Mouse (Mus musculus): ENCODE results near the gene Thumpd3. TPM values are rescaled to one million over a fixed set of nuclear protein-coding genes. Genes with fewer than 3 reads are reported as not detected.

Gene Thumpd3
- total RNA-seq, 2 experiments from 2014 or later = 29.2 to 29.7 TPM

DNA sequence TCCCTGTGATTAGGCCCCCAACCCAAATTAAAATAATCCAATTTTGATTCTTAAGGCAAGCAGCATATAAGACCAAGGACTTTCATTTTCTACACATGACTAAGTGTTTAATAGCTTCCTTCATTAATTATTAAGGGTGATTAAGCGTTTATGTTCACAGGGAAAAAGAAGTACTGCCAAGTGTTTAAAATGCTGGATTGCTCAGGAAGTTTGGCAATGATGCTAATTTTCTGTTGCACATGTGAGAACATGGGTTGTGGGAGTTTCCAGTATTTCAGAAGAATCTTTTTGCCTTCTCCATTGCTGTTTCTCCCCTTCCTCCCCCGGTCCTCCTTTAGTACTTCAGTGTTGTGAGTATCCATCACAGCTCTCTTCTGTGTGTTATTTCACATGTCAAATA lies 12.8 kb upstream of the Thumpd3 start:
- intact Hi-C loops (cut with DNase I) = no loop called here
- DNase-seq (ENCODE audit: low spot score in 2 of 2) = no peak

DNA sequence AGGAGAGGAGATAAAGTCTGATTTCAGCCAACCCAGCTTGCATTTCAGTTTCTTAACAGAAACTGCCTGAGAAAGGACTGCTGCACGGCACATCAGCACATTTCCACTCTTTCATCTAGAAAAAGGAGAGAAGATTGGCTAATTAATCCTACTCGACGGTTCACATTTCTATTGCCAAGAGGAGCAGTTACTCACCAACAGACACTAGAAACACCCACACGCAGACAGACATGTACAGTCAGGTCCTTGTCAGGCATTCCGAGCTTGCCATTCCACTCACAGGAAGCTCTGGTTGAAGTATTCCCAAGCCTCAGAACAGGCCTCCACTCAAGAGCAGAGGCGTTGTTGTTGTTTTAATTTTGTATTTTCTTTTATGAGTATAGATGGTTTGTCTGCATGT lies 11.6 kb upstream of the Thumpd3 start:
- intact Hi-C loops (cut with DNase I) = no loop called here
- DNase-seq (ENCODE audit: low spot score in 2 of 2) = no peak

DNA sequence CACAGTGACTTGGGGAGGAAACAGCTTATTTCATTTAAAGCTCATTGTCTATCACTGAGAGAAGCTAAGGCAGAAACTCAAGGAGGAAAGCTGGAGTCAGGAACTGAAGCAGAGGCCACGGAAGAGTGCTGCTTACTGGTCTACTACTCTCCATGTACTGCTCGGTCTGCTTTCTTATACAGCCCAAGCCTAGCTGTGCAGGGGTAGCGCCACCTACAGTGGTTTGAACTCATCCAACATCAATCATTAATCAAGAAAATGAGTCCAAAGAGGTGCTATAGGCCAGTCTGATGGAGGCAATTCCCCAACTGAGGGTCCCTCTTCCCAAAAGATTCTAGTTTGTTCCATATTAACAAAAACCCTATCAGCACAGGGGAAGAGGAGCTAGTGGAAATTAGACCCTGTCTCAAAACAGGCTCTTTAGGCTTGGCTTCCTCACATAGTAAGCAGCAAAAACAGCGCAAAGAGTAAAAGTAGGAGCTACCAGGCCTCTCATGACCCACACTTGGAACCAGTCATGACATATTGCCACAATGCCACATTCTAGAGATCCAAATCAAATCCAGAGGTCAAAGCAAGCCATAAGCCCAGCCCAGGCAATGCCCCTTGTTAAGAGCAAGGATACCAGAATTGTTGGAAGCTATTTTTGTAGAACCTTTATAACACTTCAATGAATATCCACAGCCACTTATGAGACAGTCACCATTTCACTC lies 9.4 kb upstream of the Thumpd3 start:
- DNase-seq (ENCODE audit: low spot score in 2 of 2) = no peak
- intact Hi-C loops (cut with DNase I) = no loop called here

DNA sequence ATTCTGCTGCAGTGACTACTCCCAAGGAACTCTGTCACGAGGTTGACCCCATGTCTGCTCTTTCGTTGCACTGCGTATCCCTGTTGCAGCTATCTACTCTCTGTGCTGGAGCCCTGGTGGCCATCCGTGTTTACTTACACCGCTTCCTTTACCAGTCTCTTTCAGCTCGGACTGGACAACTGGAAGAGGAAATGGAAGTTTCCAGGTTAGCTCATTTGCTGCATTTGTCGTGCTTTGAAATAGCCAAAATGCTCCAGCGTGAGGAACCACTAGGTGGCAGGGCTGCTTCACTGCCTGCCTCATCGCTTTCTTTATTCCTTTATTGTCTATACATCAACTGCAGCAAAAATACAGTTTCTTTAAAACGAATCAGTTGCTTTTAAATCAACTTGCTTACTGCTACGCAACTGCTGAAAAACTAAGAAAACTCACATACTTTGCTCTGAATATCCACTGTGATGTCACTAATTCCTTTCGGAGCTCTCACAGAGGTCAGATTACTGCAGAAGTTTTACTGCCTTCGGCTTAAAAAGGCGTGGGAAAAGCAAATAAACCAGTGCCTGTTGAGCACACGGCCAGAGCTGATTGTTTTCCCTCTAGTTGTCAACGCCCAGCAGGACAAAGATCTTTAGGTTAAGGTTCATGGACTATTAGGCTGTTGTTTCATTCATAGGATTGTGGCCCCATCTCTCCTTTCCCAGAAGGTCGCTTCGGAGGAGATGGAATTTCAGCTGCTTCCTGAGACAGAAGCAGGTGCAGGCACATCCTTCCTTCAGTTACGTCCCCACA lies 7.9 kb upstream of the Thumpd3 start:
- peak; percentile 74 to 78 for DNase-seq (ENCODE audit: low spot score in 2 of 2)
- intact Hi-C loops (cut with DNase I) = no loop called here

DNA sequence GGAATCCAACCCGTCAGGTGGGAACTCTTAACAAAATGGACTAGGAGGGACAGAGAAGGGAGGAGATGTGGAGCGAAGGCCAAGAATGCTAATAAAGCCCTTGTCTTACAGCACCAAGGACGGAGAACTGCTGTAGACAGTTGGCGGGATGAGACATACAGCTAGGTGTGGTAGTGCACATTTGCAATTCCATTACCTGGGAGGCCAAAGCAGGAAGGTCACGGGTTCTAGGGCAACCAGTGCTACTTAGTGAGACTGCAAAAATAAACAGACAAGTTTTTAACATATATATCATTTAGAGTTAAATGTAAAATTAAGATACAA lies 7.3 kb upstream of the Thumpd3 start:
- DNase-seq (ENCODE audit: low spot score in 2 of 2) = no peak
- intact Hi-C loops (cut with DNase I) = no loop called here

DNA sequence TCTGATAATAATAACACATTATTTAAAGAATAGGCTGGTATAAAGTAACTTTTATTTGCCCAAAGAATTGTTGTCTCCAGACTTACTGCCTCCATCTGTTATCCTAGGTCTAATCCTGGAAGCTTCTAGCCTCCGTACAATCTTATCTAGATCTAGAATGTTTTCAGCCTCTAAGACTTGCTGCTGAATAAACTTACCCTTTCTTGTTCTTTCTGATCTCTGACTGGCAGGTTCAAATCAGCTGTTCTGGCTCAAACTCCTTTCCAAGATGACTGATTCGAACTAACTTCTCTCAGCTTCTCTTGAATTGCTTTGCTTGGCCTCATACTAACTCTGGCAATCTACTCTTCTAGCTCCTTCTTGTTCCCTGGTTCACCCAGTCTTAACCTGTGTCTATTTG lies 5.7 kb upstream of the Thumpd3 start:
- DNase-seq (ENCODE audit: low spot score in 2 of 2) = no peak
- intact Hi-C loops (cut with DNase I) = no loop called here

DNA sequence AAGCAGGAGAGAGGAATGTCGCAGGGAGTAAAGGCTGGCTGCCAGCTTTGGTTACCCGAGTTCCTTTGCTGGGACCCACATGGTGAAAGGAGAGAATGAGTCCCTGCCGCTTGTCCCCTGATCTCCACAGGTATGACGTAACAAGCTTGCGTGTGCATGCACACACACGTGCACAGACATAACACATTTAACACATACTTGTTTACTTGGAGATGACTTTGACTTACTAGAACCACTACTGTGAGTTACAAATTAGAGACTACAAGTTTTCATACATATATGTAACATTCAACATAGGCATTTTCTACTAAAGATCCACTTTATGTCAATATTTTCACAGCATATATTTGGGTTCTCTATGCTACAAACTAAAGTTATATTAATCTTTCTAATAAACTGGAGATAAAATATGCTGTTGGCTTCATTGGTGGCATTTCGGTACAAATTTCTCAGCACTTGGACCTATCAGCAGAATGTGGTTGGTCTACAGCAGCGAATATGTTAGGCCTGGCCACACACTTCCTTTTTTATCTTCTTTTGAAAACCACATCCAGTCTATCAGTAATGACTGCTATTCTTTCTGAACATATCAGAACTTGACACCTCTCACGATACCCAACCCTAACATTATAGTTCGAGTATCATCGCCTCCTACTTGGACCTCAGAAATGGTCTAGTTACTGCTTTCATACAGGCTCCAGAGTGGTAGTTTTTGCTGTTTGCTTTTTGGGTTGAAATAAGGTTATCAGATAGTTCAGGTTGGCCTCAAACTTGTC lies 4.6 kb upstream of the Thumpd3 start:
- intact Hi-C loops (cut with DNase I) = no loop called here
- no peak for DNase-seq (ENCODE audit: low spot score in 2 of 2)

DNA sequence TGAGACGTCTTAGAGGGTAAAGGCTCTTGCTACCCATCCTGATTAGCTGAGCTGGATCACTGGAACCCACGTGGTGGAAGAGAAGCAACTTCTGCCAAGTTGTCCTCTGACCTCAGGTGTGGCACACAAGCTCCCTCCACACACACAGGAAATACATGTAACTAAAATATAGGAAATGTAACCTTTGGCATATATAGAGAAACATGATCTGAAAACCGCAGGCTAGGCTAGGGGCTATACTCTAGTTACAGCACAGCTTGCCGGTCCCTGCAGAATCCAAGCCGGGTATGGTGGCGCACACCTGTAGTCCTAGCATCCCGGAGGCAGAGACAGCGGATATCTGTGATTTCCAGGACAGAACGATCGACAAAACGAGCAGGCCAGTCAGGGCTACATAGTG lies 450 bp upstream of the Thumpd3 start:
- intact Hi-C loops (cut with DNase I) = loop anchor here (5.0 kb wide), 1 partner anchor 267 kb away; no protein-coding TSS in a partner anchor
- DNase-seq (ENCODE audit: low spot score in 2 of 2) = no peak

DNA sequence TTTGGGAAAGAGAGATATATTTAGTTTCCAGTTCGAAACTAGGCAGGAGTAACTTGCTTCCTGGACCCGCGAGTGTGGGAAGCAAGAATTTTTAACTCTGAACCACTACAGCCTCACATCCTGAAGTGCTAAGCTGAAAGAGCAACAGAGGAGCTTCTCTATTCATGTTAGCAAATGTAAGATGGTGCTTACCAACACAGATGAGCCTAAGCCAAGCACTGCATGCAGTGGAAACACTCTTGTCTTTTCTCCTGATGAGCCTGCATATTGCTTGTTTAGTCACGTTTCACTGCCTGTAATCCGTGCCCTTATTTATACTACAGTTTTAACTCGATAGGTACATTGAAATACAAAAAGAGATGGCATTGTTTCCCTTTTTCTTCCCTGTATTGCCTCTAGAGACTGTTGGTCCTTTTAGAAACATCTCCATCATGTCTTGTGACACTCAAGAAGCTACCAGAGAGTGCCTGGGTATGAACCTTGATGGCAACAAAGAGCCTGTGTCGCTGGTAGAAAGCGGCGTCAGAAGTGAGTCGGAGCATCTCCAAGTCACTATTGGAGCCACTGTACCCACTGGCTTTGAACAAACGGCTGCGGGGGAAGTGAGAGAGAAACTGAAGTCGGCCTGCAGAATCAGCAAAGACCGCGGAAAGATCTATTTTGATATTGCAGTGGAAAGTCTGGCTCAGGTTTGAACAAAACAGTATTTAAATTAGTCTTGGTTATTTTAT lies 1.2 kb downstream of the Thumpd3 start:
- no peak for DNase-seq (ENCODE audit: low spot score in 2 of 2)
- intact Hi-C loops (cut with DNase I) = loop anchor here (5.0 kb wide), 1 partner anchor 265 kb away; no protein-coding TSS in a partner anchor

DNA sequence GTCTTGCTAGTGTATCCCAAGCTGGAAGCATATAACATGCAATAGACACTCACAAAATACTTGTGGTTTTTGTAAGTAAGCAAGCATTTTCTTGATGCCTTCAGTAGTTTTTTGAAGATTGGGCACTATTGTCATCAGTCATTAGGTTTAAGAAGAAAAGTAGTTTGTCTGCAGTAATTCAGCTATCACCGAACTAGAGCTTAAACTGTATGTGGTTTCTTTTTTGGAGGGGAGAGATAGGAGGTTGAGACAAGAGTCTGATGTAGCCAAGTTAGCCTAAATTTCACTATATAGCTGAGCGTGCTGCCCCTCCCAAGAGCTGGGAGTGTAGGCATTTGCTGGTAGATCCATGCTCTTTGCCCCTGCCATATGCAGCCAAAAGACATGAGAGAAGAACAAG lies 2.3 kb downstream of the Thumpd3 start:
- no peak for DNase-seq (ENCODE audit: low spot score in 2 of 2)
- intact Hi-C loops (cut with DNase I) = loop anchor here (5.0 kb wide), 1 partner anchor 264 kb away; no protein-coding TSS in a partner anchor

DNA sequence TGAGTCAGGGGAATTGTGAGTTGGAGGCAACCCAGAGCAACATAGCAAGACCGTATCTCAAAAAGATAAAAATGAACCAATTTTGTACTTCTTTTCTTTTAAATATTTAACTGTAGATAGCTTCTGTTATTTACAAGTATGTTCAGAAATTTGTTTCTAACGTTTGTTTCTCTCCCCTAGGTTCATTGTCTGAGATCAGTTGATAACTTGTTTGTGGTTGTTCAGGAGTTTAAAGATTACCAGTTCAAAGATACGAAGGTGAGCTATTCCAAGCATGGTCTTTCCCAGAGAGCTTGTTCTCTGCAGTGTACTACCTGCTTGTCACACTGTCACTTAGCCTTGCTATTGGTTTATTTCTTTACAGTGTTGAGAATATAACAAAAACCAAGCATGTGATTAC lies 3.1 kb downstream of the Thumpd3 start:
- intact Hi-C loops (cut with DNase I) = loop anchor here (5.0 kb wide), 1 partner anchor 263 kb away; no protein-coding TSS in a partner anchor
- no peak for DNase-seq (ENCODE audit: low spot score in 2 of 2)

DNA sequence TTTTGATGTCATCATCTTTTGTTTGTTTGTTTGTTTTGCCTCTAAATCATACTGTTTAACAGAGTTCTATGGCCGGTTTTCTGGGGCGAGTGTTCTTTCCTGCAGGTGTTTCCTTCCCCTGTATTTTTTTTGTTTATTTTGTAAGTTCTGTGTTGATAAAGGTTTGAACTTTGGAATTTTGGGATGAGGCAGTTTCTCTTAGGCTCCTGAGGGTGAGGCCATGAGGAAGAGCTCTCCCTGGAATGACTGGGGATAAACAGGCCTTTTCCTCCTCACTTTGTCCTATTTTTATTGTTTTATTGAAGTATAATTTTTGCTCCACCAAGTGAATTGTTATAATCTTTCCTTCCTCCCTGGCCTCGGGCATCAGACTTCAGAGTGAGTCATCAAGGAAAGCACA lies 6.9 kb downstream of the Thumpd3 start:
- DNase-seq (ENCODE audit: low spot score in 2 of 2) = no peak
- intact Hi-C loops (cut with DNase I) = no loop called here

DNA sequence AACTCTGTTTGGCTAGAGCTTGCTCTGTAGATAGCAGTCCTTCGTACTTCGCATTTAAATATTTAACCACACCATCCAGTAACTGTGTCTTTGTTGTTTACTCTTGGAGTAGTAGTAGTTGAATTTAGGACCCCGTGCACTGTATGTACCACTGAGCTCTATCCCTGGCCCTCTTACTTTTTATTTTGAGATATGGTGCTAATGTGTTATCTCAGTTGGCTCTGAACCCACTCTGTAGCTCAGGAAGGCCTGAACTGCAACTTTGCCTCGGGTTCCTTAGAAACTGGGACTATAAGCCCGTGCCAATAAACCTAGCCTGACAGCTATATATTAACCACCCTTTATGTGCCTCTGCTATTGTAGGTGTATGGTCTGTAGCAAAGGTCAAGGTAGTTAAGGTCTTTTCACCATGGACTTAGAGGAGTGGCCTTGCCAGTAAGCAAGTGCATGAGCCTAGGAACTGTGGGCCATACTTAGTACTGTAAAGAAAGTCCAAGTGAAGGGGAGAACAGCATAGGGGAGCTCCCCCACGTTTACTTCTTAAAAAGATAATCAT lies 8.6 kb downstream of the Thumpd3 start:
- intact Hi-C loops (cut with DNase I) = no loop called here
- DNase-seq (ENCODE audit: low spot score in 2 of 2) = no peak

DNA sequence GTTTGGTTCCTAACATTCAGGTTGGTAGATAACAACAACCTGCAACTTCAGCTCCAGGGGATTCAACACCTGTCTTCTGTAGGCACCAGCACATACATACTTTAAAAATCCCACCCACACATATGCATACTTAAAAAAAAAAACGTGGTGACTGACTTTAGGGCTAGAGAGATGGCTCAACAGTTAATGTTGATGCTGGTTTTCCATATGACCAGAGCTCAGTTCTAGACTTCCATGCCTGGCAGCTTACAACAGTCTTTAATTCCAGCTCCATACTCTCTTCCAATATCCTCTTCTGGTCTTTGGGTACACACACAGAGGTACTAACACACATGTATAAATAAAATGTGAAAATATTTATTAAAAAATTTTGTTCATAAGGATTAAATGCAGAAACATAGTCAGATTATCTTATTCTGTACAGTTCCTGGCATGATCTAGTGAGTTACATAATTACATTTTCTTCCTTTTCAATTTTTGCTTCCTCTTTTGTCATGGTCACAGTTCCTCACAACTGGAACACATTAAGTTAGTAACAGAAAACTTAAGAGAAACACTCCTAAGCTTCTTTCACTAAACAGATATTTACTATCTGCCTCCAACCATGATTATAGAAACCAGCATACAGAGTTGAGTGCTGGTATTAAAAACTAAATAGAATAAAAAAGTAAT lies 15.0 kb downstream of the Thumpd3 start:
- intact Hi-C loops (cut with DNase I) = loop anchor here (5.0 kb wide), 1 partner anchor 56 kb away; no protein-coding TSS in a partner anchor
- DNase-seq (ENCODE audit: low spot score in 2 of 2) = no peak

DNA sequence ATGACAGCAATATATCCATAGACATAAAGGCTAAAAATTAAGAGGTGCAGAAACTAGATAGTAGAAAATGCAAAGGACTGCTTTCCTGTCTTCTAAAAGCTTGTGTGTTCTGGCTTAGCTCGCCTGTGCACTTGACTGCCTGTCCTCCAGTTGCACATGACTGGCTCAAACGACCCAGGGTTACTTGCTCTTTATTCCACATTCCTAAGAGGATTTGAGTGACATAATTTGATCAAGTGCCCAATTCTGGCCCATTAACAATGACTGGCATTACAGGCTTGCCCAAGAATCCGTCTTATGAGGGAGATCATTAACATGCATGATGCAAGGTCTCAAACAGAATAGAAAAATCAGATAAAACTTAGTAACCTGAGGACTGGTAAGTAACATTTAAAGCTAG lies 16.2 kb downstream of the Thumpd3 start:
- DNase-seq (ENCODE audit: low spot score in 2 of 2) = no peak
- intact Hi-C loops (cut with DNase I) = loop anchor here (5.0 kb wide), 1 partner anchor 55 kb away; no protein-coding TSS in a partner anchor

DNA sequence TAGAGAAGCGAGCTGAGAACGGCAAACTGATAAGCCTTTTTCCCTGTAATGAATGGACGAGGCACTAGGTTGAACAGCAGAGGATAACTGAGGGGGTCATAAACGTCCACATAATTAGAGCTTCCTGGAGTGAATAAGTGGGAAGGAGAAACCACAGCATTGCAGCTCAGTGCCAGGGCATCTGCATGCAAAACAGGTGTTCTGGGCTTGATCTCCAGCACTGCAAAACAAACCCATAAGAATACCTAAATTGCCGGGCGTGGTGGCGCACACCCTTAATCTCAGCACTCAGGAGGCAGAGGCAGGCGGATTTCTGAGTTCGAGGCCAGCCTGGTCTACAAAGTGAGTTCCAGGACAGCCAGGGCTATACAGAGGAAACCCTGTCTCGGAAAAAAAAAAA lies 17.3 kb downstream of the Thumpd3 start:
- intact Hi-C loops (cut with DNase I) = loop anchor here (5.0 kb wide), 1 partner anchor 54 kb away; no protein-coding TSS in a partner anchor
- DNase-seq (ENCODE audit: low spot score in 2 of 2) = no peak

DNA sequence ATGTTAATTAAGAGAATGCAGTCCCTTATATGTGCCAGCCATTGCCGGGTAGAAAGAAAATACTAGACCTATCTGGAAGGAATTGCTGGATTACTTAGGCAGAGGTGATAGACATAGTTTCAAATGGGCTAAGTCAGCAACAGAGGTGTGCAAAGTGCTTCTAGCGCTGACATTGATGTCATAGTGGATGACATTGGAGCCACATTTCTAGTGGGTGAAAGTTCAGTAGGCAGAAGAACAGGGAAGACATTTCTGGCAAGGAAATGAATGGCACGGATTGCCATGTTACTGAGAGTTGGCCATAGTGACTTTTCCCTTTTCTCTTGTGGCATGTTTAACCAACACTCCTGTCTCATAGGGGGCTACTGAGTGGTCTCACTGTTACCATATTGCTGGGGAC lies 19.2 kb downstream of the Thumpd3 start:
- no peak for DNase-seq (ENCODE audit: low spot score in 2 of 2)
- intact Hi-C loops (cut with DNase I) = no loop called here

DNA sequence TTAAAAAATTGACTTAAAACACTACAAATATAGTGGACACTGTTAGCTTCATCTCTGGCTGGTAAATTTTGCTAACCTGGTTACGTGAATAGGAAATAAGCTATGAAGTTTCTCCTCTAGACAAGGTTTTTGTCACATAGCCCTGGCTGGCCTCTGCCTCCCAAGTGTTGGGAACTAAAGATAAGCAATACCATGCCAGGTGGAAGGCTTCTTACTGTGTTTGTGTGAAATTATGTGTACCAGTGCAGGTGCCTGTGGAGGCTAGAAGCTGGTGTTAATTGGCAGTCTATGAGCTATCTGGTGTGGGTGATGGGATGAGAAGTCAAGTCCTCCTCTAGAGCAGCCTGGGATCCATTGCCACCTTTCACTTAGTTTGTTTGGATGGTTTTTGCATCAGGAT lies 23.1 kb downstream of the Thumpd3 start:
- intact Hi-C loops (cut with DNase I) = no loop called here
- no peak for DNase-seq (ENCODE audit: low spot score in 2 of 2)

DNA sequence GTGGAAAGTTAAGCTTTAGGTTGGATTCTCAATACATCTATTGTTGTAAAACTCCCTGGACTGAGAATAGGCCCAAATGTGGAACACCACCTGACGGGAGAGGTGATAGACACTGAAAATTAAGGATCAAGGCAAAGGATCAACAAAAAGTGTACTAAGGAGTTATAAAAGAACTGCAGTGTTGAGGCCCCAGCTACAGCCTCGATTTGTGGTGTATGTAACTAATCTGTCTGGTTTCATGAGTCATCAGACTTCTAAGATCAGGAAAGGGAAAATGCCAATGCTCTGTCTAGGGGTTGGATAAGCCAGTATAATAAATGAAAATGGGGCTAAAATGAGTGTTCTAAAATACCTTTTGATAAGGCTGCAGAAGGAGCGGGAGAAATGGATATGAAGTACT lies 29.2 kb downstream of the Thumpd3 start:
- DNase-seq (ENCODE audit: low spot score in 2 of 2) = no peak
- intact Hi-C loops (cut with DNase I) = no loop called here
